In the genomic region with DNA sequence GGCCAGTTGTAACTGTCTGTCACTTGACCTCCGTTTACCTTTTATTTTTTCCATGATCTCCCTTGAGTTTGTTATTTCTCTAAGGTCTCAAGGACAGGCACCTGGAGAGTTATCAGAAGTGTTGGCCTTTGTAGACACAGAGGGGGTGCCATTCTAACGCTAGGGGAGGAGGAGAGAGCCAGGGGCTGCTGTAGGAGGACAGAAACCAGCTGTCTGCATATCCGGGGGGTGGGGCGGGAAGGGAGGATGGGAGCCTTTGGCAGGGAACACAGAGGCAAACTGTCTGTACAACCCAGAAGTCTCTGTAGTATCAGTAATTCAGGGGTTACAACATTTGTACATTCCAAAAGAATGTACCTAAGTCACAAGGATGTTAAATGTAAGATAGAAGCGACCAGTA, we compare ENCODE assay signal across 16 mouse cellular contexts.
"Had no signal": no experiment of that assay in that cellular context is flagged by ENCODE, and none has a peak within 500 bp of the region (broad histone marks: within the 10 kb centered on the region; RNA-seq: fewer than 3 reads in every experiment).

No protein-coding gene starts in this region.

- DNase-seq: kidney, adult 11 months; layer of hippocampus, adult 9-11 months; layer of hippocampus, postnatal 36 days; liver, embryonic 13.5 days; lung, adult 18-20 months; lung, postnatal 4 days; right cerebral cortex, postnatal 14 days; thymus, adult 2 months; thymus, postnatal 25 days had no signal

- H3K27ac ChIP-seq: hindbrain, embryonic 13.5 days; hindbrain, postnatal 0 days; limb, embryonic 15.5 days; liver, embryonic 13.5 days; midbrain, embryonic 10.5 days; midbrain, embryonic 15.5 days; neural tube, embryonic 12.5 days; stomach, embryonic 15.5 days had no signal

- H3K4me3 ChIP-seq: hindbrain, embryonic 13.5 days; limb, embryonic 15.5 days; liver, embryonic 13.5 days; midbrain, embryonic 10.5 days; midbrain, embryonic 15.5 days; neural tube, embryonic 12.5 days; stomach, embryonic 15.5 days had no signal

- H3K9me3 ChIP-seq: hindbrain, embryonic 13.5 days; limb, embryonic 15.5 days; liver, embryonic 13.5 days; midbrain, embryonic 10.5 days; midbrain, embryonic 15.5 days; neural tube, embryonic 12.5 days; stomach, embryonic 15.5 days had no signal

- H3K9ac ChIP-seq: hindbrain, embryonic 13.5 days; limb, embryonic 15.5 days; liver, embryonic 13.5 days; midbrain, embryonic 15.5 days; neural tube, embryonic 12.5 days; stomach, embryonic 15.5 days had no signal

- H3K4me1 ChIP-seq: hindbrain, embryonic 13.5 days; limb, embryonic 15.5 days; liver, embryonic 13.5 days; midbrain, embryonic 10.5 days; midbrain, embryonic 15.5 days; neural tube, embryonic 12.5 days; stomach, embryonic 15.5 days had no signal

- H3K27me3 ChIP-seq: hindbrain, embryonic 13.5 days; limb, embryonic 15.5 days; liver, embryonic 13.5 days; midbrain, embryonic 15.5 days; neural tube, embryonic 12.5 days; stomach, embryonic 15.5 days had no signal

- H3K36me3 ChIP-seq: hindbrain, embryonic 13.5 days; limb, embryonic 15.5 days; liver, embryonic 13.5 days; midbrain, embryonic 10.5 days; midbrain, embryonic 15.5 days; neural tube, embryonic 12.5 days; stomach, embryonic 15.5 days had no signal

- H3K4me2 ChIP-seq: hindbrain, embryonic 13.5 days; limb, embryonic 15.5 days; liver, embryonic 13.5 days; midbrain, embryonic 15.5 days; neural tube, embryonic 12.5 days; stomach, embryonic 15.5 days had no signal

- ATAC-seq: hindbrain, postnatal 0 days; midbrain, embryonic 15.5 days had no signal
